Mouse (Mus musculus) embryonic fibroblast, embryonic 13.5 days (primary cell): Measurements from ENCODE around the gene Fam234b.

Experiments
- CTCF ChIP-seq: IDR thresholded peaks from 2 replicates; pipeline ENCODE4 v1.5.1; 2011; ENCODE audit warnings: mild to moderate bottlenecking, control low read depth, low read length, moderate library complexity, borderline replicate concordance; ENCODE audit not compliant: insufficient read depth
- POLR2A ChIP-seq: IDR thresholded peaks from 2 replicates; pipeline ENCODE4 v1.6.1; 2011; ENCODE audit warnings: low read depth, mild to moderate bottlenecking, control low read depth, low read length, moderate library complexity

- TF ChIP-seq CTCF (no peak), POLR2A (no peak)
Measured at GRCm38 (mm10) chr6:135169246-135169645, 28.5 kb upstream of the Fam234b start.
